Mouse (Mus musculus) spleen, embryonic (tissue): Measurements from ENCODE around the gene Zfp639.

ENCODE experiments used
- CTCF ChIA-PET: fragments of 350-600 bp; sonication (Branson Sonifier 250); formaldehyde crosslinking; loops from one replicate; lab custom pipeline; 2022; lab: Charles Lee

The Zfp639 gene

GRCm38 (mm10) chr3:32496711-32497070 lies 13.4 kb upstream of the Zfp639 start:
- CTCF ChIA-PET, result no interaction called here

- CTCF ChIA-PET, result no interaction called here
Measured at GRCm38 (mm10) chr3:32500346-32500745, 9.7 kb upstream of the Zfp639 start.

- CTCF ChIA-PET, result no interaction called here
Measured at GRCm38 (mm10) chr3:32505841-32506240, 4.2 kb upstream of the Zfp639 start.

- CTCF ChIA-PET, result interaction anchor here (0.7 to 1.5 kb wide), 2 partner anchors 18 to 77 kb away, joined by 3 to 10 read pairs; no protein-coding TSS in a partner anchor
Measured at GRCm38 (mm10) chr3:32506366-32507225, 3.5 kb upstream of the Zfp639 start.

GRCm38 (mm10) chr3:32508666-32509324 lies 1.3 kb upstream of the Zfp639 start:
- CTCF ChIA-PET, result interaction anchor here (1.1 to 1.5 kb wide), 2 partner anchors 46 to 48 kb away, joined by 4 read pairs; no protein-coding TSS in a partner anchor

GRCm38 (mm10) chr3:32510375-32511190 lies 524 bp downstream of the Zfp639 start:
- CTCF ChIA-PET, result interaction anchor here (1.3 kb wide), 1 partner anchor 18 kb away, joined by 5 read pairs; the partner anchor contains the start of gene Kcnmb3

- CTCF ChIA-PET, result no interaction called here
Measured at GRCm38 (mm10) chr3:32511191-32511550, 1.1 kb downstream of the Zfp639 start.

- CTCF ChIA-PET, result interaction anchor here (1.3 kb wide), 1 partner anchor 10 kb away, joined by 3 read pairs; no protein-coding TSS in a partner anchor
Measured at GRCm38 (mm10) chr3:32512686-32513284, 2.7 kb downstream of the Zfp639 start.

GRCm38 (mm10) chr3:32513528-32513927 lies 3.5 kb downstream of the Zfp639 start:
- CTCF ChIA-PET, result interaction anchor here (1.3 kb wide), 1 partner anchor 9 kb away, joined by 3 read pairs; no protein-coding TSS in a partner anchor

- CTCF ChIA-PET, result no interaction called here
Measured at GRCm38 (mm10) chr3:32527181-32527580, 17.1 kb downstream of the Zfp639 start.

- CTCF ChIA-PET, result interaction anchor here (0.7 to 0.8 kb wide), 2 partner anchors 13 to 1918 kb away, joined by 7 to 12 read pairs; no protein-coding TSS in a partner anchor
Measured at GRCm38 (mm10) chr3:32529303-32529898, 19.3 kb downstream of the Zfp639 start, which contains the start of gene Mfn1. Mfn1 (plus strand) TSS chr3:32529465.

- CTCF ChIA-PET, result no interaction called here
Measured at GRCm38 (mm10) chr3:32530041-32530440, 20.0 kb downstream of the Zfp639 start.

- CTCF ChIA-PET, result no interaction called here
Measured at GRCm38 (mm10) chr3:32535692-32536091, 25.6 kb downstream of the Zfp639 start.

GRCm38 (mm10) chr3:32537556-32537955 lies 27.5 kb downstream of the Zfp639 start:
- CTCF ChIA-PET, result no interaction called here

GRCm38 (mm10) chr3:32538091-32538490 lies 28.0 kb downstream of the Zfp639 start:
- CTCF ChIA-PET, result no interaction called here

- CTCF ChIA-PET, result no interaction called here
Measured at GRCm38 (mm10) chr3:32553061-32553460, 43.0 kb downstream of the Zfp639 start.

GRCm38 (mm10) chr3:32563401-32563800 lies 53.3 kb downstream of the Zfp639 start:
- CTCF ChIA-PET, result no interaction called here
